Mouse (Mus musculus) megakaryocyte, embryonic 14.5 days (primary cell): ENCODE measurements at regions not wholly inside any gene's neighbourhood (a gene's known extent, or its start where the extent isn't known, plus 50 kb on each side); places are given as distances from the start of the nearest gene placed in this dataset.

Experiments used
- FLI1 ChIP-seq: IDR thresholded peaks from 2 replicates; pipeline ENCODE4 v1.6.1; 2012; ENCODE audit warnings: low read length, inconsistent platforms, mixed read lengths
- GATA1 ChIP-seq: IDR thresholded peaks from 3 replicates; pipeline ENCODE4 v1.6.1; 2012; ENCODE audit warnings: mixed read lengths, low read length, inconsistent platforms, borderline replicate concordance

DNA sequence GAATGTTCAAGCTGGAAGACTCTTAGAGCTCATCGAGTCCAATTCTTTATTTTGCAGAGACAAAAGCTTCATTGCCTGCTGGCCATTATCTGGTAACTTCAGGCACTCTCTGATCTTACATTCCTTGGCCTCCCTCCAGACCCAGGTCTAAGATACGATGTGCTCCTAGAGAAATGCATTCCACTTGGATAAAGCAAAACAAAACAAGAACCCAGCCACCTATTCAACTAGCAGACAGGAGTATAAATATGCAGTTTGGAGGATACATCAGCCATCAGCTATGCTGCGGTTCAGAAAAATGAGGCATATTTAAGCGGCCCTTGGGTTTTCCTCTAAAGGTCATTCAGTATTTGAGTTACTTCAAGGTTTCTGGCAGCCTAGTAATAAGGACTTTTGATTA, 146.5 kb upstream of the Col8a1 start:
- TF ChIP-seq GATA1: no peak
- TF ChIP-seq FLI1: no peak
